Mouse (Mus musculus): ENCODE data around the gene Prom2. TPM values are rescaled to one million over a fixed set of nuclear protein-coding genes. Genes with fewer than 3 reads are reported as not detected.
A peak's percentile ranks its signal among the peaks of the same experiment; 100 is the strongest.

The Prom2 gene
- total and polyA plus RNA-seq, 3 experiments: not detected

DNA sequence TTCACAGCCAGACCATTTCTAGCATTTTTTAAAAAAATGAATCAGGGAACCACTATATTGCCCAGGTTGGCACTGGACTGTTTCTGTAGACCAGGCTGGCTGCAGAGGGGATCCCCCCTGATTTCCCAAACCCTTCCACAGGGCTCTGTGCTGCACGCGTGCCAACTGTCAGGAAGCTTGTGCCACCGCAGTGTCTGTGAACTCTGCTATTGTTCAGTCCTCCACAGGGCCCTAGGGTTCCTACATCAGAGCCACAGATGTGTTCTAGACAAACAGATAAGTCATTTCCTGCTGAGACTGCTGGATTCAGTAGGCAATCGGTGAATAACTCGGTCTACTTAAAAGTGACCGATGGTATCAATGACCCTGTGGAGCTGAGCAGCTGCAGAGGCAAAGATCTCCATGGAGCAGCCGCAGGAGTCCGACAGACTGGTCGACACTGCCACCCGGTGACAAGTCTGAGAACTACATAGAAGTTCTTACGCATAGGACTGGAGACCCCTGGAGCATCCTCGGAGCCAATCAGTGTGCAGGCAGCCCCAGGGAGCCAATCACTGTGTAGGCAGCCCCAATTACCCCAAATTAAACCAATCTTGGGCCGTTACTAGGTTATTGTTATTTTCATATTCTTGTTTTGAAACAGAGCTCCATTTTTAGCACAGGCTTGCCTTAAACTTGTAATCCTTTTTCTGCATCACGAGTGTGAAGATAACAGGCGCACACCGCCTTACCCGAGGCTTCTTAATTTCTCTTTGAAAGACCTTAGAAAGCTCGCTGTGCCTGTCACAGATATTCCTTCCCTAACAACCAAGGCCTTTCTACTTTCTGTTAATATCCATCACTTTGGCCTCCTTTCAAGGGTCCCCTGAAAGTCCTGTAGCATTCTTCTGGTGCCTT lies 18.1 kb upstream of the Prom2 start:
- DNase-seq (ENCODE audit: low read depth, low spot score): peak; percentile 94
- Histone ChIP-seq H3K79me2 (ENCODE audit: control insufficient read depth, insufficient read depth, low read length, poor library complexity) (no peaks in the 10 kb centered on the region), H3K9me3 (replicated peaks; ENCODE audit: insufficient read depth, low read length) (no peaks in the 10 kb centered on the region), H3K27me3 (ENCODE audit: control insufficient read depth in 1 of 2, insufficient read depth in 2 of 2, low read length in 2 of 2) (no peaks in the 10 kb centered on the region; a peak in 2 of 4 replicates), H3K4me3 (ENCODE audit: control insufficient read depth in 1 of 2, insufficient read depth in 1 of 2, low read depth in 2 of 2, low read length in 2 of 2) (peak overlapping the region; percentile 29 to 39), H3K4me1 (ENCODE audit: control insufficient read depth in 1 of 2, insufficient read depth in 2 of 2, low read length in 2 of 2) (no peaks in the 10 kb centered on the region), H3K9ac (ENCODE audit: control insufficient read depth, low read depth, low read length, poor library complexity, severe bottlenecking) (peak overlapping the region; percentile 34), H3K27ac (ENCODE audit: control insufficient read depth, low read depth, low read length) (no peak overlapping the region), H3K36me3 (ENCODE audit: control insufficient read depth in 1 of 2, insufficient read depth in 2 of 2, low read length in 2 of 2) (no peaks in the 10 kb centered on the region)
- TF ChIP-seq GABPA (IDR thresholded peaks at IDR 0.05; ENCODE audit: low read depth, low read length) (no peak), SMC3 (IDR thresholded peaks at IDR 0.05; ENCODE audit: low read depth, low read length) (peak; percentile 88), GATA1 (IDR thresholded peaks at IDR 0.05; ENCODE audit: low read depth, low read length) (0 out of 2 replicates have a peak, but pooled peaks have one; percentile 5), ZC3H11A (IDR thresholded peaks at IDR 0.05; ENCODE audit: low read depth, low read length) (peak; percentile 80), CHD2 (IDR thresholded peaks at IDR 0.05; ENCODE audit: low read length) (peak; percentile 32; the same call in 1 of the 2 replicates), BHLHE40 (IDR thresholded peaks at IDR 0.05; ENCODE audit: borderline replicate concordance, low read depth, low read length) (peak; percentile 37; the same call in 1 of the 2 replicates), RAD21 (IDR thresholded peaks at IDR 0.05; ENCODE audit: low read depth, low read length) (peak; percentile 98), ELF1 (IDR thresholded peaks at IDR 0.05; ENCODE audit: low read depth, low read length) (no peak), CTCF (IDR thresholded peaks at IDR 0.05 in 2 of 3, conservative IDR thresholded peaks at IDR 0.05 in 1 of 3; ENCODE audit: control insufficient read depth in 1 of 3, insufficient read depth in 1 of 3, low read depth in 2 of 3, low read length in 3 of 3, poor library complexity in 1 of 3, severe bottlenecking in 1 of 3) (peak; percentile 62 to 97 (median 88)), ZKSCAN1 (IDR thresholded peaks at IDR 0.05; ENCODE audit: low read depth, low read length) (no peak), JUND (IDR thresholded peaks at IDR 0.05; ENCODE audit: low read depth, low read length) (no peak), MAX (IDR thresholded peaks at IDR 0.05; ENCODE audit: low read length) (0 out of 2 replicates have a peak, but pooled peaks have one; percentile 28), SIN3A (IDR thresholded peaks at IDR 0.05; ENCODE audit: low read length) (peak; percentile 53; the same call in 1 of the 2 replicates), E2F4 (IDR thresholded peaks at IDR 0.05; ENCODE audit: borderline replicate concordance, low read depth, low read length) (no peak), NRF1 (IDR thresholded peaks at IDR 0.05; ENCODE audit: insufficient read depth, low read depth, low read length, poor library complexity, severe bottlenecking) (peak; percentile 50; the same call in 1 of the 2 replicates)

DNA sequence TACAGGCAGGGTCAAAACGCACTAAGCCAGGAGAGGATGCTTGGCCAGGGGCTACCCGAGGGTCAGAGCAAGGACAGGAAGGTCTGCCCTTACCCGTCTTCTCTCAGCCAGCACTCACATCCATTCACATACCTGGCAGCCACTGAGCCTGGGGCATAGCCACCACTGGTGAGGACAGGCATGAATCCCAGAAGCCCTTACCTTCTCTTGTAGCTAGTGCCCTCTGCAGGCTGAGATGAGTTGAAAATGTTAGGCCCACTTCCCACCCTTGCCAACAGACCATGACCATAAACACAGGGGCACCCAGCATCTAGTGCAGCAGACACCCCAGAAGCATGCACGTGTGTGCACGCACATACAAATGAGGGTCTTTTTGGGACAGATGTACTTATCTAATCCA lies 9.8 kb upstream of the Prom2 start:
- no peak overlapping the region for H3K27ac ChIP-seq (ENCODE audit: control insufficient read depth, low read depth, low read length)
- H3K4me1 ChIP-seq (ENCODE audit: control insufficient read depth in 1 of 2, insufficient read depth in 2 of 2, low read length in 2 of 2): peaks cover 3 to 5% of the 10 kb centered on the region in 2 experiments; a peak in 2 of 4 replicates
- no peaks in the 10 kb centered on the region for H3K79me2 ChIP-seq (ENCODE audit: control insufficient read depth, insufficient read depth, low read length, poor library complexity)
- H3K9ac ChIP-seq (ENCODE audit: control insufficient read depth, low read depth, low read length, poor library complexity, severe bottlenecking): no peak overlapping the region
- no peak overlapping the region for H3K4me3 ChIP-seq (ENCODE audit: control insufficient read depth in 1 of 2, insufficient read depth in 1 of 2, low read depth in 2 of 2, low read length in 2 of 2)
- DNase-seq (ENCODE audit: low read depth, low spot score): peak; percentile 13
- peaks cover 0 to 2% of the 10 kb centered on the region in 2 experiments; a peak in 1 of 4 replicates for H3K36me3 ChIP-seq (ENCODE audit: control insufficient read depth in 1 of 2, insufficient read depth in 2 of 2, low read length in 2 of 2)
- TF ChIP-seq CTCF (IDR thresholded peaks at IDR 0.05 in 2 of 3, conservative IDR thresholded peaks at IDR 0.05 in 1 of 3; ENCODE audit: control insufficient read depth in 1 of 3, insufficient read depth in 1 of 3, low read depth in 2 of 3, low read length in 3 of 3, poor library complexity in 1 of 3, severe bottlenecking in 1 of 3) (peak; percentile 8 to 43 (median 14); a peak in 2 of 6 replicates), NELFE (IDR thresholded peaks at IDR 0.05; ENCODE audit: low read depth, low read length) (no peak), RAD21 (IDR thresholded peaks at IDR 0.05; ENCODE audit: low read depth, low read length) (peak; percentile 21), SMC3 (IDR thresholded peaks at IDR 0.05; ENCODE audit: low read depth, low read length) (peak; percentile 46; the same call in 1 of the 2 replicates)
- no peaks in the 10 kb centered on the region for H3K27me3 ChIP-seq (ENCODE audit: control insufficient read depth in 1 of 2, insufficient read depth in 2 of 2, low read length in 2 of 2)
- no peaks in the 10 kb centered on the region for H3K9me3 ChIP-seq (replicated peaks; ENCODE audit: insufficient read depth, low read length)

Measured in MEL (cell line).